Mouse (Mus musculus) CD8-positive naive resting alpha-beta T cell, adult 2 months (primary cell): ENCODE data around the gene Dclk2.

Source experiments
- DNase-seq, 2 experiments: peaks; one replicate each; pipeline ENCODE4 v3.0.0; 2022; ENCODE audit warnings: low read depth in 2 of 2, low spot score in 2 of 2

Dclk2 gene

DNA sequence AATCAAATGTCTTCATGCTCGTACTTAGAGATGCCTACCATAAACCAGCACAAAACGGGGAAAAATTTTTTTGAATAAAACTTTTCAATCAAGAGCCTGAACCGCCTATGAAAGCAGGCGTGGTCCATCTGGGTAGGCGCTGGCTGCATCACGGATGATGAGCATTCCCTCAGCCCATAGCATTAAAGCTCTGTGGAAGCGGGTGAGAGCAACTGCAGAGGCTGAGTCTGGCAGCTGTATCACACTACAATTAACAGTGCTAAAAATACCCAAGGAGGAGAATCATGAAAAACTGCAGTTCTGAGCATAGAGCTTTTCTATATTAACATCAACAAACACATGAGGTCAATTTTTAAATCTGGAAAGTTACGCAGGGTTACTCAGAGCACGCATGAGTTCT lies 23.6 kb downstream of the Dclk2 start:
- DNase-seq = no peak

DNA sequence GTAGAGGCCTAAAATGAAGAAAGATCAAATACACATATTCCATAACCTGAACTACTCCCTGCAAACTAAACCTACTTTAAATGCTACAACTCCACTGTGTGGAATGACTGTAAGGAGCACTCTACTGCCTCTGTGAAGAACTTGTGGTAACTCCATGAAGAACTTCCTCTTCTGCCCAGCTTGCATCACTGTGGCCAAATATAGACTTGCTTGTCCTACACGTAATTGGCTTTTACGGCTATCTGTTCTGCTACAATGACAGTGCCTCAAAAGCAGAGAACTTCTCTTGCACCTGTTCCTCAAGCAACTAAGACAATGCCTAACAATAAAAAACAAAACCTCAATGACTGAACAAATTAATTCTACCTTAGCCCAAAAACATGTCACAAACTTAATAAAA lies 26.2 kb downstream of the Dclk2 start:
- no peak for DNase-seq

DNA sequence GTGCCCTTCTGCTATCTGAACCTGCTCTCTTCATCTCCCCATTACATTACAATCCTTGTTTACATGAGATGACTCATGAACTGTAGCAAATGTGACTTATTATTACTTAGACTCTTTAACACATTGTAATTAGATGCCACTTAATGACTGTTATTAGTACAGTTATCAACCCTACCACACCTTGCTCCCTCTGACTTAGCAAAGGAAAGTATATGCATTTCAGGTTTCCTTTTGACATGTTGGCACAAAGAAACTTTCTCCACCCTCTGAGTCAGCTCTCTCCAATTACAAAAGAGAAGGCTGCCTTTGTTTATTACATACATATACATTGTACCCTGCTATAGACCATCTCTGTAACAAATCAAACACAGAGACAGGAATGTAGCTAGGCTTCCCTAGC lies 33.1 kb downstream of the Dclk2 start:
- no peak for DNase-seq

DNA sequence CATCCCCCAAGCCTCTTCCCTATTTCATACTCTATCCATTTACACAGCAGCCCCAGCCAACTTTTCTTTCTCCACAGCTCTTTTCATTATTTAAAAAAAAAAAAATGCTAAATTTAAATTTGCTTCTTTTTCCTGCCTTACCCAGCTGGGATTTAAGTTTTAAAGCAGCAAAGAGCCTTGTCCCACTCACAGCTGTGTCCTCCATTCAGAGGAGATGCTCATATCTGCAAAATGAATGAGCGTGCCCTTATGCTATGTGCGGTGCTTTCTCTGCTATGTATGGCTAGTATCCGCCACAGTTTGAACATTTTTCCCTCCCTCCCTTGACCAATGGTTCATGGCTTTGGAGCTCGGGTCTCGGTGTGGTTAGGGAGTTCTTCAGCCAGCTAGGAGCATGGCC lies 35.5 kb downstream of the Dclk2 start:
- no peak for DNase-seq

DNA sequence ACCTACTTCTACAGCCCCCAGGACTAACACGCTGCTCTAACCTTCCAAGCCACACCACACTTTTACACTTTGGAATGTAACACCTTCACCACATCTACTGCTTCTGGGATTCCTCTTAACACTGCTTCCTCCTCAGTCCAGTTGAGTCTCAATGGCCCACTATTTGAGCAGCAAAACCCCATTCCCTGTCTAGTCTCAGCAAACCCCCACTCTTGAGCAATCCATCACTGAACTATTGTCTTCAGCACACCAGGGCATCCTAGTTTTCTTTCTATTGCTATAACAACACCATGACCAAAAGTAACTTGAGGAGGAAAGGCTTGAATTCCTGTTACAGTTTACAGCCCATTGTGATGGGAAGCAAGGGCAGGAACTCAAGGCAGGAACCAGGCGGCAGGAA lies 36.2 kb downstream of the Dclk2 start:
- no peak for DNase-seq

DNA sequence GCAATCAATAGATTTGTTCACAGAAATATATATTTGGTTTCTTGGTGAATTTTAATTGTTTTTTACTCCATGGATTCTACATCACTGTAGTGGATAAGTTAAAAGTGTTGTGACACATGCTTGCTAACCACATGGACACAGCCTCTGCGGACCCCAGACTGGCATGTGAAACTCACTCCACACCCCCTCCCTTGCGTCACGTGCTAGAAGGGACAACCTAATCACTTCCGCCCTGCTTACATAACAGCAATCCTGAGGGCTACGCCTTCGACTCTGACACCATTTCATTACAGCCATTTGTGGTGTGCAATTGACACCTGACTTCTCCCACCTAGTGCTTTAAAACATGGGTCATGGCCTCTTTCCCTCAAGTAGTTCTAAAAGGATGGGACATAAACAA lies 36.7 kb downstream of the Dclk2 start:
- no peak for DNase-seq

DNA sequence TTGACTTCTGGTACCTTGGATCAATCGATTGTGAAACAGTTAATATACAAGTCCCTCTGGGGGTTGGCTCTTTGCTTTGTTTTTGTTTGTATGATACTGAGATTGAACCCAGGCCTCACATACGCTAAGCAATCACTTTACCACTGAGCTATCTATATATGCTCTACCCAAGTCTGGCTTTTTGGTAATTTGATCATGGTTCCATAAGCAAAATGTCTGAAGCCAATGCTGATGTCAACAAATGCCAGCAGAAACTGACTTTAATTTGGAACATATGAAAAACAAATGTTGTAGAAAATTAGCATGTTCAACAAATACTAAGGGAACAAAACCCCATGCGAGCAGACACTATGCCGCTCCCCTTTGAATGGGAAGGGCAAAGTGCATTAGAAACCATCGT lies 44.7 kb downstream of the Dclk2 start:
- DNase-seq = no peak

DNA sequence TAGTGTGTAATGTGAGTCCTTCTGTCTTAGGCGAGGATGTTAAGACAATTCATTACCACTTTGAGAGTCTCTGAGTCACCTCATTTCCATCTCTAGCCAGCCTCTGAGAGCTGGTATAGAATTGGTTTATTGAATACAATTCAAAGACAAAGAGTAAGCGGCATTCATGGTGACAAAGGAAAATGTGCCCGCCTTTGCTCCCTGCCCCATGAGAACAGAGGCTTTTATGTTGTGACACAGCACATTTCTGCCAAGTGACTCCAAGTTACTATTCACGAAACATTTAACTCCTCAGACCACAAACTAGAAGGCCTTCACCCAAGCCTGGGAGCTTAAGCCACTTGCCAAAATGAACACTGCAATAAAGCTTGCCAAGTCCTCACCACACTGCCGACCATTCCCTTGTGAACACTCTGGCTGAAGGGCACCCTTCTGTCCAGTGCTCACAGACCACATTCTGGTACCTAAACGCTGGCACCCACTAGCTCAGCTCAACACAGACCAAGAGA lies 47.5 kb downstream of the Dclk2 start:
- no peak for DNase-seq

DNA sequence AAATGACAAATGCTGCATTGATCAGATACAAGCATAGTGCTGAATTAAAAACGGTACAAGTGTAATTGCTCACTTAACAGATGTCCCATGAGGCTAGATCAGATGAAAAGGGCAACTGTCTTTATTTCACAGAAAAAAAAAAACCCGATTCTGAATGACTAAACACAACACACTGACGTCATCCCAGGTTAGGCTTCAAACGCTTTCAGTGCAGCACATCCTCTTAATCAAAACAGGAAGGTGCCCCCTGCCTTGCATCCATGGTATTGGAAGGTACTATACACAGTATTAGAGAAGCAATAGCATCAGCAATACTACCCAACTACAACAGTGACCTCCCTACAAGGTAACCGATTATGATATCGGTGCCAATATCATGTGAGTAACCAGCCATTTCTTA lies 49.7 kb downstream of the Dclk2 start:
- DNase-seq = peak in 1 of 2 experiments; percentile 3

DNA sequence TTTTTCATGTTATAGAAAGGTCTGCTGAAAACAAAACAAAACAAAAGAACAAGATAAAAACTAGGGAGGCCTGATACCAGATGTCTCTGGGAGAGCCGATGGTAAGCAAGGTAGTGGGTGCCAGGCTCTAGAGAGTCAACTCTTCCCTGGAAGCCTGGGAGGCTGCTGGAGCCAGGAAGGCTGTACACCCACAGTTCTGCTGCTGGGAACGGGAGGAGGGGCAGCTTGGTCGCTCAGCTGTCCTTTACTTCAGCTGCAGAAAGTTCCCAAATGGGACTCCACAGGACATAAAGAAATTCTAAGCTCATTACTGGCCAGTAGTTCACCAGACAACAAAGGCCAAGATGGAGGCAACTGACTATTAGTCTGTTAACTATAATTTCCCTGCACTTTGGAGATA lies 50.2 kb downstream of the Dclk2 start:
- no peak for DNase-seq

DNA sequence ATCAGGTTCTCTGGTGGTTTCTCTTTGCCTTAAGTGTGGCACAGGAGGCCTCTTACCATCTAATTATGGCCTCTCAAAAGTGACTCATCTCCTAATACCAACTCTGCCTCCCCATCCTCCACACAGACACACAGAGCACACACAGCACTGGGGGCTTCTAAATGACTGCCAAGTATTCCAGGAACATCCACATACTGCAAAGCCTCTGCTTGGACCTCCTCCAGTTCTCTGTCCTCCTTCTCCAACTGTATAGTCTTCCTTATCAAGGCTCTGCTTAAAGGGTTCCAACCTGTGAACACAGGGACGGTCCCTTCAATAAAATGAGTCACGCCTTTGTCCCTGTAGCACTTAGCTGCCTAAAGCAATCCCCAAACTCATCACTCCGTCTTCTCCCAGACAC lies 51.9 kb downstream of the Dclk2 start:
- no peak for DNase-seq

DNA sequence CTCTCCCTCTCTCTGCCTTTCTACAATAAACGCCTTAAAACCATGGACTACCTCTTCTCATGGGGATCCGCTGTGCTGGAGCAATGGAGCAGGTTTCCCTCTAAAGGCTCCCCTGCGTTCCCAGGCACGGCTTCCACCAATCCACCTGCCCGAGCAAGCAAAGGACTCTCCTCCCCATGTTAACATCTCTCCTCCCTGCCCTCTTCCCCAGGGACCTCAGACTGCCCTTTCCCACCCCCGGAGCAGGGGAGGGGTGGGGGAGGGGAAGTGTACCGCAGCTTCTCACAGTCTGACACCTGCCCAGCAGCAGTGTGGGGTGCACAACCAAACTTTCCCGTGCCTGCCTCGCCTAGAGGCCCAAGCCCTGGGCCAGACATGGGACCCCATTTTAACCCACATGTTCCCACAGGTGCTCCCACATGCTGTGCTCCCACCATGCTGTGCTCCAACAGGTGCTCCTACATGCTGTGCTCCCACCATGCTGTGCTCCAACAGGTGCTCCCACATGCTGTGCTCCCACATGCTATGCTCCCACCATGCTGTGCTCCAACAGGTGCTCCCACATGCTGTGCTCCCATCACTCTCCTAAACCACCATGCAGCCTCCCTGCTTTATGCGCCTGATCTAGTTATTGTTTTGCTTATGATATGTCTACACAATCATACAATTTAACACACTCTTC lies 57.2 kb downstream of the Dclk2 start:
- DNase-seq = no peak

DNA sequence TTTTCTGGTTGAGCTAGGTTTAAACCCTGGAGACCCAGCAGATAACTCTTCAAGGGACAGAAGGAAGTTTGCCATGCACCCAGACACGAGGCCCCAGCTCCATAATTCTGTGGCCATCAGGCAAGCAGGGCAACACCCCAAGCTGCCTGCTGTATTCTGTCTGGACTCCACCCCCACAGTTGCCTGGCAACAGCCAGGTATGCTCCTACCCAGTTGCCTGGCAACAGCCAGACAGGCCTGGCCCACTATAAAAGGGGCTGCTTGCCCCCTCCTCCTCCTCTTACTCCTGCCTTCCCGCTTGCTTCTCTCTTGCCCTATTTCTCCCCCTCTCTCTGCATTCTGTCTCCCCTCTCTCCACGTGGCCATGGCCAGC lies 57.7 kb downstream of the Dclk2 start:
- no peak for DNase-seq

DNA sequence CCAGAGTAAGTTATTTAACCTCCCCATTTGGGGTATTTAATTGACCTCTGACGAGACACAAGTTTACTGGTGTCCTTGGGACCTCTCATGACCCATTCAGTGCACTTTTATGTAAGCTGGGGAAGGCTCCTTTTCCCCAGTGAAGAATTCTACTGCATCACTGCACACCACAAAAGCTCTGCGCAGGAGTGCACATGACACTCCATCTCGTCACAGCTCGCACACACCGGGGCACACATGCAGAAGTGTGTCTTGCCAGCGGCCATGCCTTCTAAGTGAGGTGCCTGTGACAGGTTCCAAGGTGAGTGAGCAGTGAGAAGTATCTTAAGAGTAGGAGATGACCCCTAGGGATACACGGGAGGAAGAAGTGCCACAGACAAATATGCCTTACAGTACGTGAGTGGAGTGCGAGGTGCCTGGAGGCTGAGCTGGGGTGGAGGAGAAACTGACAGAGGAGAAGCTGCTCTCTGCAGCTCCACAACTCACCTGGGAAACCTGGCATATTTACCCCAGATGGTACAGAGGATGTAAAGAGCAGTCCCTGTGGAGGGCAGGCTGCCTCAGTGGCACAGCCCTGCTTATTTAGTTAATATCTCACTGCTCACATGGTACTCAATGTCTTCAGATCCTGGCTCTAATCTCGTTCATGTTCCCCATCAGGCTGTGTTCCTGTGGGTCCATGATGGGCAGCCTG lies 58.3 kb downstream of the Dclk2 start:
- no peak for DNase-seq

DNA sequence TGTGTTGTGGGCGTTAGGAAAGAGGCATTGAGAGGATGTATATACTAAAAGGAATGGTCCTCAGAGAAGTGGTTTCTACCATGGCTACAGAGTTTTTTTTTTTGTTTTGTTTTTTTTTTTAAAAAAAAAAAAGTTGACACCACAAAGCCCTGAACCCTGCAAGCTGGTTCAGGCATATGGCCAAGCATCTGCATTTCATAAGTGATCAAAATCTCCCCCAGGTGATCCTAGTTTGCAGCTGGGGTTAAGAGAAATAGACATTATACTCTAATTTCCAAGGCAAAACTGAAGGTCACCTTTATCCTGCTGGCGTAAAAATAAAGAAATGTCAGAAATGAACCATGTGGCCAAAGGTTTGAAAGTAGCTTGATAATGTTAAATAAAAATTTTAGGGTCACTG lies 60.9 kb downstream of the Dclk2 start:
- DNase-seq = no peak

DNA sequence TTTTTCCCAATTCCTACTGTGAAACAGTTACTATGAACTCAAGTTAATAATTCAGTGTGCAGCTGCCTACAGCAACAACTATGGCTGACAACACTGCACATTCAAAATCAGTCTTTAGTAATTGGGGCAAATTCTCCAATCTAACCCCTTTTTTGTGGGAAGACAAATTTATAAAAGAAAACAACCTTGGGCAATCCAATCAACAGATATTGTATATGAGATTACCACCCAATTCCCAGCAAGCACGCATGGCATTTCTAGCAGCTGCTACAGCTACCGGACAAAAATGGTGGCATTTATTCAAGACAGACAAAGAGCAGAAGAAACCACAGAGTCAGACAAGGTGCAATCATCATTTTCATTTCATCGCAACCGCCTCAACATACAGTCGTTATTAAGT lies 62.0 kb downstream of the Dclk2 start:
- DNase-seq = no peak

DNA sequence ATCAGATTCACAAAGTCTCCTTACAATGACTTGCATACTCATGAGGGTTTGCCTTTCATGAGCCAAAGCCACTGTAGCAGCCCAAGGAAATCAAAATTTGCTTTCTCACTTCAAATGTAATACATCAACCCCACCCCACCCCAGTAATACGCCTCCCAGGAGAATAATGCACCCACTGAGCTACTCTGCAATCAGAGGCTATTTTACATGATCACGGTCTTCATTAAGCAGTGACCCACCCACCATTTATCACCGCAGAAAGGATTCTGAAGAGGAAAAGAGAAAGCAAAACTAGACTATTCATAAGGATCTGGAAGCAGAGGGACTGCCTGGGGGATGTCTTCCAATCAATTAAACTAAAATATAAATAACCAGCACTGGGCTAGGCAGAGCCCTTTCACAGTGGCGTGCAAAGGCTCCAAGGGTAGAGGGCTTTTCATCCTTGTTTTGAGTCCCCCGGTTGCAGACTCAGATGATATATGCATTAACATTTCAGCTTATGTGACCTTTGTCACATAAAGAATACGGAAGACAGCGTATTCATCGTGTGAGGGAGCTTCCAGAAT lies 62.7 kb downstream of the Dclk2 start:
- DNase-seq = no peak

DNA sequence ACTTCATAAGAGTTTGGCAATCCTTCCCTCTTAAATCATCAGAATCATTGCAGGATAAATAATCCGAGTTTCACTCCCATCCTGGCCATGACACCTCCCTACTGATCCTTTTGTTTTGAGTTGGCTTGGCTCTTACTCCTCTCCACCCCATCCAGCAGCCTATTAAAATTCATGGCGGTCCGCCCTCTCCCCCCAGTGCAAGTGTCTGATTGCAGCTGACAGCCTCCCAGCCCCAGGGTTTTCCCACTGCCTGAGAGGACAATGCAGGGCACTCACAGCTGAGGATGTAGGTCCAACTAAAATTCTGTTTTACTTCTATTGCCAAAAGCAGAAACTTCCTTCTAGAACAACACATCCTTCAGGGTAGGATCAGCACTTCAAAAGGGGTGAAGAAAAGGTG lies 67.8 kb downstream of the Dclk2 start:
- no peak for DNase-seq

DNA sequence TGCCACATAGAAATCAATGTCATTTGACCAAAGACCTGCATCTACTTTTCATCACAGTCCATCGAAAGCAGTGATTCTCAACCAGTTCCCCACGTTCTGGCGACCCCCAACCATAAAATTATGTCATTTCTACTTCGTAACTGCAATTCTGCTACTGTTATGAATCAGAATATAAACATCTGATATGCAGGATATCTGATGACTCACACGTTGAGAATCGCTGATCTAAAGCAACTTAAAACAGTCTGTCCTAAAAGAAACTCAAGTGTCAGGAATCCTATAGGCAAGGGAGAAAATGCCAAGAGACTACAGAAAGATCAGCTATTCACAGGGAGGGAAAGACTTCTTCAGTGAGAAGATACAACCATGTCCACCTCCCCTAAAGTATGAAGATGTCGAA lies 69.5 kb downstream of the Dclk2 start:
- no peak for DNase-seq

DNA sequence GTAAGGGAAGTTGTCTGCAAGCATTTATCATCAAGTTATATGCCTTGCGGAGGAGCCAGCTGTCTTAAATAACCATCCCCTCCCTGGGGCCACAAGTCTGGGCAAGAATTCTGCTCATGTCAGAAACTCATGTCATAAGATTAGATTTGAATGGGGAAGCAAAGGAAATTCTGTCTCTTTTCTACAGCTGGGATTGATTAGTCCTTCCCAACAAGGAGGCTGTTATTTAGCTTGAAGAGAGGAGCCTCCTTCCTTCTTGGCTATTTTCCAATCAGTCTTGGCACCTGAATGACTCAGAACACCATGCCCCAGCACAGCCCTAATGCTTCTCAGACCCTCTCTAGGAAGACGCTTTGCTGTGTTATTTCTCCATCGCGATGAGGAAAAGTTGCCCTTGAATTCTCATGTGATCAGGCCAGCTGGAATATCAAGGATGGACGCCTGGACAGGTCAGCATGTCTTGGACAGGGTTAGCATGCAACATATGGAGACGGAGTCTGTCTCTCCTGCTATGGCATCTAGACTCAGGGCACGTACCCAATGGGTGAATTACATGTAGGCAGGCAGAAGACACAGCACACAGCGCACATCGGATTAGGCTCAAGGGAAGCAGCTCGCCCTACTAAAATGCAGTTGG lies 70.1 kb downstream of the Dclk2 start:
- no peak for DNase-seq

DNA sequence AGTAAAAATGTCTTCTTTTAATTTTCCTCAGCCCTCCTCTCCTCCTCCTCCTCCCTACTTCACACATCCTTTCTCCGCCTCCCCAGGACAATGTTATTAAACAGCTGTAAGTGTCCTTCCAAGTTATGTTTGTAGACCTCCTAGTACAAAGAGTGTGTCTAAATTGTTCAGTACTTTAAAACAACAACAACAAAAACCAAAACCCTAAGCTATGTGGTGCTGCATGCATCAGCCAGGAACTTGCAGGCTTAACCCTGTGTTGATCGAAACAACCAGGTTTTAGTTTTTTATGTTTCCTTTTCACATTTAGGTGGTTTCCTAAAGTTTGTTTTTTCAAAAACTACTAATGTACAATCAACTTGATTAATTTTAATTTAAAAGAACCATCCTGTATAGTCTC lies 71.3 kb downstream of the Dclk2 start:
- DNase-seq = no peak

DNA sequence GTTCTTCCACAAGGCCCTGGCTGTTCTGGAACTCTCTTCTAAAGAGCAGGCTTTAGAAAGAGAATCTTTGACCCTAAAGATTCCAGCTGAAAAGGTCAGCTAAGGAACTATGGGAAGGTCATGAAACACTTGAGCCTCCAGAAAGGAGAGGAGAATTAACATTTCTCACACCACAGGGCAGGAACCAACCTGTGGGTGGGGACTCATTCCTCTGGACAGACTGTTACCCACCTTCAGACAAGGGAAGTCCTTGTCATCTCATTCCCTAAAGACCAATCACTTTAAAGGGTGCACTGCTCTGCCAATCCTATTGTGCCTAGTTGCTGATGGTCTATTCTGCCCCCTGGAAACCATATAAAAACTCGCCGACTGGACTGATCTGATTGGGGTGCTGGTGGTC lies 73.1 kb downstream of the Dclk2 start:
- no peak for DNase-seq
